Mouse (Mus musculus) forebrain, postnatal 0 days (tissue): ENCODE measurements around the gene Ninj1. TPM values are rescaled to one million over a fixed set of nuclear protein-coding genes. Genes with fewer than 3 reads are reported as not detected.

ENCODE experiments used
- ATAC-seq: fragments of 200-750 bp; cut with Nextera tagmentation; 2 replicates; pipeline ENCODE4 v1.8.0; 2017; ENCODE audit warnings: mild to moderate bottlenecking, moderate library complexity
- DNase-seq: peaks from one replicate; pipeline ENCODE4 v3.0.0-alpha.2; 2015
- H3K27ac ChIP-seq: fragments of 300-500 bp; sonication (generic); 2 replicates; pipeline ENCODE4 v1.5.1; 2014; ENCODE audit warnings: low read depth, mild to moderate bottlenecking, antibody characterized with exemption, low read length, moderate library complexity, mixed read lengths
- H3K27me3 ChIP-seq: fragments of 300-500 bp; sonication (generic); 2 replicates; pipeline ENCODE4 v1.6.1; 2014; ENCODE audit warnings: mild to moderate bottlenecking, low read length, mixed read lengths; ENCODE audit not compliant: insufficient read depth
- H3K36me3 ChIP-seq: fragments of 300-500 bp; sonication (generic); 2 replicates; pipeline ENCODE4 v1.6.1; 2014; ENCODE audit warnings: mild to moderate bottlenecking, moderate library complexity; ENCODE audit not compliant: insufficient read depth
- H3K4me1 ChIP-seq: fragments of 300-500 bp; sonication (generic); 2 replicates; pipeline ENCODE4 v1.6.1; 2014; ENCODE audit warnings: antibody characterized with exemption; ENCODE audit not compliant: insufficient read depth
- H3K4me2 ChIP-seq: fragments of 300-500 bp; sonication (generic); 2 replicates; pipeline ENCODE4 v1.6.1; 2014; ENCODE audit warnings: low read depth, mild to moderate bottlenecking, moderate library complexity
- H3K4me3 ChIP-seq: fragments of 300-500 bp; sonication (generic); 2 replicates; pipeline ENCODE4 v1.5.1; 2014; ENCODE audit warnings: low read depth, low read length, mixed read lengths
- H3K9ac ChIP-seq: fragments of 300-500 bp; sonication (generic); 2 replicates; pipeline ENCODE4 v1.6.1; 2014; ENCODE audit warnings: mild to moderate bottlenecking
- H3K9me3 ChIP-seq: fragments of 300-500 bp; sonication (generic); 2 replicates; pipeline ENCODE4 v1.6.1; 2016; ENCODE audit warnings: low read length
- CTCF ChIP-seq: sonication (generic); IDR thresholded peaks from 2 replicates; pipeline ENCODE4 v1.5.1; 2016; ENCODE audit warnings: antibody characterized with exemption, control low read depth, low read depth
- WGBS: fragments of 180-500 bp; shearing (Covaris S2); extraction: QIAGEN DNeasy Blood & Tissue Kit; methylation state at CpG from one replicate; pipeline ENCODE4 v1.1.7; 2014; 5-methylcytosine and 5-hydroxymethylcytosine counted together
- polyA plus RNA-seq: library from polyadenylated mRNA; unstranded; fragments of >200 nt; fragmentation: Nextera tagmentation; extraction: Ambion mirVana; gene quantifications from 2 replicates; pipeline ENCODE4 v1.2.1, GENCODE M21; 2015
- total RNA-seq: library from RNA; depleted of rRNA; stranded (reverse); fragments of >200 nt; gene quantifications from 2 replicates; pipeline ENCODE4 v1.2.3, GENCODE M21; 2014

Ninj1 gene
- total and polyA plus RNA-seq, 2 experiments from 2014 or later = 16.5 to 37.0 TPM

GRCm38 (mm10) chr13:49170623-49171022 lies 16.7 kb upstream of the Ninj1 start:
- Histone ChIP-seq H3K9ac (no peak overlapping the region), H3K36me3 (no peaks in the 10 kb centered on the region), H3K27me3 (no peaks in the 10 kb centered on the region), H3K27ac (no peak overlapping the region), H3K9me3 (no peaks in the 10 kb centered on the region), H3K4me2 (no peak overlapping the region), H3K4me3 (no peak overlapping the region), H3K4me1 (no peaks in the 10 kb centered on the region)
- ATAC-seq (no peak), DNase-seq (no peak)
- WGBS = 92% methylated on average over 11 of the region's 11 CpGs
- TF ChIP-seq CTCF = no peak

- Histone ChIP-seq H3K27me3 (no peaks in the 10 kb centered on the region), H3K9ac (no peak overlapping the region), H3K9me3 (no peaks in the 10 kb centered on the region), H3K27ac (no peak overlapping the region; the same call in 1 of the 2 replicates), H3K36me3 (no peaks in the 10 kb centered on the region), H3K4me3 (no peak overlapping the region), H3K4me1 (no peaks in the 10 kb centered on the region), H3K4me2 (no peak overlapping the region)
- DNase-seq = no peak
- 78% methylated on average over 1 of the region's 1 CpGs for WGBS
- no peak for ATAC-seq
- no peak for TF ChIP-seq CTCF
Observed at GRCm38 (mm10) chr13:49171729-49172128, 15.6 kb upstream of the Ninj1 start.

GRCm38 (mm10) chr13:49172335-49172734 lies 14.9 kb upstream of the Ninj1 start:
- Histone ChIP-seq H3K9ac (no peak overlapping the region), H3K27ac (peak overlapping the region; percentile 54; the same call in 1 of the 2 replicates), H3K9me3 (no peaks in the 10 kb centered on the region), H3K27me3 (no peaks in the 10 kb centered on the region), H3K4me1 (no peaks in the 10 kb centered on the region), H3K4me3 (no peak overlapping the region), H3K4me2 (no peak overlapping the region), H3K36me3 (no peaks in the 10 kb centered on the region)
- peak; percentile 58 for ATAC-seq
- DNase-seq = peak; percentile 60
- TF ChIP-seq CTCF = no peak
- WGBS = 59% methylated on average over 7 of the region's 7 CpGs

- H3K27ac ChIP-seq = 0 out of 2 replicates have a peak overlapping the region, but pooled peaks have one; percentile 9
- peak; percentile 92 for TF ChIP-seq CTCF
- no peaks in the 10 kb centered on the region for H3K36me3 ChIP-seq
- H3K9me3 ChIP-seq = no peaks in the 10 kb centered on the region
- H3K9ac ChIP-seq = no peak overlapping the region
- no peaks in the 10 kb centered on the region for H3K4me1 ChIP-seq
- WGBS = 5% methylated on average over 12 of the region's 12 CpGs
- peak; percentile 81 for ATAC-seq
- DNase-seq = peak; percentile 88
- H3K4me3 ChIP-seq = no peak overlapping the region
- H3K4me2 ChIP-seq = no peak overlapping the region
- no peaks in the 10 kb centered on the region for H3K27me3 ChIP-seq
Observed at GRCm38 (mm10) chr13:49172971-49173596, 14.2 kb upstream of the Ninj1 start.

- H3K27ac ChIP-seq = no peak overlapping the region
- no peak overlapping the region for H3K4me2 ChIP-seq
Observed at GRCm38 (mm10) chr13:49175509-49175908, 11.8 kb upstream of the Ninj1 start.

GRCm38 (mm10) chr13:49178839-49179585 lies 8.3 kb upstream of the Ninj1 start:
- no peak overlapping the region for H3K27ac ChIP-seq
- no peaks in the 10 kb centered on the region for H3K27me3 ChIP-seq

More at GRCm38 (mm10) chr13:49175509-49175908, 11.8 kb upstream of the Ninj1 start:
- no peaks in the 10 kb centered on the region for H3K27me3 ChIP-seq
- H3K36me3 ChIP-seq = no peaks in the 10 kb centered on the region
- H3K9me3 ChIP-seq = no peaks in the 10 kb centered on the region
- 81% methylated on average over 10 of the region's 10 CpGs for whole genome bisulfite sequencing
- H3K4me1 ChIP-seq = no peaks in the 10 kb centered on the region
- H3K4me3 ChIP-seq = no peak overlapping the region
- ATAC-seq (no peak), DNase-seq (no peak)
- no peak for TF ChIP-seq CTCF
- no peak overlapping the region for H3K9ac ChIP-seq

GRCm38 (mm10) chr13:49180274-49180673 lies 7.0 kb upstream of the Ninj1 start:
- H3K4me3 ChIP-seq = no peak overlapping the region
- no peak for TF ChIP-seq CTCF
- H3K27me3 ChIP-seq = no peaks in the 10 kb centered on the region
- no peaks in the 10 kb centered on the region for H3K9me3 ChIP-seq
- no peak overlapping the region for H3K4me2 ChIP-seq
- H3K9ac ChIP-seq = no peak overlapping the region
- no peaks in the 10 kb centered on the region for H3K36me3 ChIP-seq
- no peak overlapping the region for H3K27ac ChIP-seq
- no peaks in the 10 kb centered on the region for H3K4me1 ChIP-seq
- DNase-seq (no peak), ATAC-seq (no peak)
- WGBS = 93% methylated on average over 5 of the region's 5 CpGs

More at GRCm38 (mm10) chr13:49178839-49179585, 8.3 kb upstream of the Ninj1 start:
- peak; percentile 93 for ATAC-seq
- Histone ChIP-seq H3K36me3 (no peaks in the 10 kb centered on the region), H3K4me2 (no peak overlapping the region), H3K4me1 (no peaks in the 10 kb centered on the region), H3K9me3 (no peaks in the 10 kb centered on the region), H3K9ac (0 out of 2 replicates have a peak overlapping the region, but pooled peaks have one; percentile 14), H3K4me3 (no peak overlapping the region)
- 44% methylated on average over 18 of the region's 19 CpGs for WGBS
- TF ChIP-seq CTCF = no peak
- peak; percentile 80 for DNase-seq
